Mouse (Mus musculus) stomach, embryonic 15.5 days (tissue): Measurements from ENCODE around the gene Csf2ra. TPM values are rescaled to one million over a fixed set of nuclear protein-coding genes. Genes with fewer than 3 reads are reported as not detected.
A peak's percentile ranks its signal among the peaks of the same experiment; 100 is the strongest.
"Not testable (repeated sequence)": the region's sequence is repeated elsewhere in the genome, so short reads cannot be mapped to it uniquely, and the experiment has no call there.

ENCODE experiments used
- ATAC-seq: fragments of 200-750 bp; cut with Nextera tagmentation; 2 replicates; pipeline ENCODE4 v1.8.0; 2017; ENCODE audit warnings: low read depth, moderate number of reproducible peaks, moderate TSS enrichment; ENCODE audit not compliant: insufficient read depth, low FRiP score
- H3K27ac ChIP-seq: fragments of 300-500 bp; sonication (generic); 2 replicates; pipeline ENCODE4 v1.5.1; 2015; ENCODE audit warnings: mild to moderate bottlenecking, inconsistent platforms
- H3K27me3 ChIP-seq: fragments of 300-500 bp; sonication (generic); replicated peaks from 2 replicates; pipeline ENCODE4 v1.6.1; 2015; ENCODE audit warnings: inconsistent platforms
- H3K36me3 ChIP-seq: fragments of 300-500 bp; sonication (generic); 2 replicates; pipeline ENCODE4 v1.6.1; 2015; ENCODE audit warnings: inconsistent platforms
- H3K4me1 ChIP-seq: fragments of 300-500 bp; sonication (generic); 2 replicates; pipeline ENCODE4 v1.6.1; 2015; ENCODE audit warnings: inconsistent platforms
- H3K4me2 ChIP-seq: fragments of 300-500 bp; sonication (generic); 2 replicates; pipeline ENCODE4 v1.6.1; 2015; ENCODE audit warnings: mild to moderate bottlenecking, inconsistent platforms
- H3K4me3 ChIP-seq: fragments of 300-500 bp; sonication (generic); replicated peaks from 2 replicates; pipeline ENCODE4 v1.5.1; 2015; ENCODE audit warnings: inconsistent platforms
- H3K9ac ChIP-seq: fragments of 300-500 bp; sonication (generic); 2 replicates; pipeline ENCODE4 v1.6.1; 2015; ENCODE audit warnings: inconsistent platforms
- H3K9me3 ChIP-seq: fragments of 300-500 bp; sonication (generic); 2 replicates; pipeline ENCODE4 v1.6.1; 2016; ENCODE audit warnings: inconsistent platforms
- WGBS: fragments of 180-500 bp; shearing (Covaris S2); methylation state at CpG from one replicate; pipeline ENCODE4 v1.1.7; 2015; 5-methylcytosine and 5-hydroxymethylcytosine counted together
- polyA plus RNA-seq: library from polyadenylated mRNA; unstranded; fragments of >200 nt; fragmentation: Nextera tagmentation; extraction: Ambion mirVana; gene quantifications from 2 replicates; pipeline ENCODE4 v1.2.1, GENCODE M21; 2015

Gene Csf2ra
- polyA plus RNA-seq, result 39.5 and 45.9 TPM in 2 replicates

- Histone ChIP-seq H3K4me3 (peak within 1 kb of the TSS; percentile 61), H3K27ac (peak within 1 kb of the TSS; percentile 95), H3K36me3 (no peaks in the 10 kb centered on the region), H3K9ac (no peak within 1 kb of the TSS), H3K4me2 (peak within 1 kb of the TSS; percentile 73), H3K4me1 (no peaks in the 10 kb centered on the region), H3K9me3 (no peaks in the 10 kb centered on the region), H3K27me3 (no peaks in the 10 kb centered on the region)
- 54% methylated on average over 36 of the region's 36 CpGs for WGBS
- no peak for ATAC-seq
These were observed at the start of gene Csf2ra for GRCm38 (mm10) chr19:61227941-61228701. Gene Csf2ra (minus strand): TSS chr19:61228429.

DNA sequence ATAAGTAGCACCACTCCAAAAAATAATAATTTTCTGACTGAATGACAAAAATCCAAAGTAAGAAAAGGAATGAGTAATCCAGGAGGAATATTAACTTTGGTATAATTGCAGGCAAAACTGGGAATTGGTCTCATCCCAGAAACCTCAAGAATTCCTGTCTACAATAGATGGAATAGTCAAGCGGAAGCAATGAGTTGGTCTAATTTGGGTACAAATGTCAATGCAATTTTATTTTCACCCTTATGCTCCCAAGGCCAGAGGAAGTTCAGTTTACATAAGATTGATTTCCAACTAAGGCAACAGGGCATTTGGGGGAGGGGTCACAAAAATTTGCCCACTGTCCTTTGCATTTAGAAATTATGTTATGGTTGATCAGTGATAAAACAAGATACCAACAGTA lies 47.2 kb upstream of the Csf2ra start:
- Histone ChIP-seq H3K27me3 (no peaks in the 10 kb centered on the region), H3K36me3 (no peaks in the 10 kb centered on the region), H3K4me3 (no peak overlapping the region), H3K9me3 (no peaks in the 10 kb centered on the region), H3K4me1 (no peaks in the 10 kb centered on the region), H3K4me2 (no peak overlapping the region), H3K9ac (no peak overlapping the region), H3K27ac (no peak overlapping the region)
- 76% methylated on average over 1 of the region's 1 CpGs for WGBS
- no peak for ATAC-seq

- H3K4me3 ChIP-seq, H3K27ac ChIP-seq, H3K4me1 ChIP-seq, H3K4me2 ChIP-seq, H3K9me3 ChIP-seq, H3K36me3 ChIP-seq, H3K27me3 ChIP-seq, ATAC-seq, H3K9ac ChIP-seq: not testable (repeated sequence)
- WGBS, result 26% methylated on average over 11 of the region's 11 CpGs
These were observed 40.9 kb upstream of the Csf2ra start for GRCm38 (mm10) chr19:61269141-61269540.

GRCm38 (mm10) chr19:61267141-61267540 lies 38.9 kb upstream of the Csf2ra start:
- Histone ChIP-seq H3K9ac (no peak overlapping the region), H3K4me3 (no peak overlapping the region), H3K9me3 (no peaks in the 10 kb centered on the region), H3K4me1 (no peaks in the 10 kb centered on the region), H3K27ac (no peak overlapping the region), H3K4me2 (no peak overlapping the region), H3K27me3 (no peaks in the 10 kb centered on the region), H3K36me3 (no peaks in the 10 kb centered on the region)
- WGBS, result 21% methylated on average over 7 of the region's 7 CpGs
- no peak for ATAC-seq

GRCm38 (mm10) chr19:61266651-61267050 lies 38.4 kb upstream of the Csf2ra start:
- no peaks in the 10 kb centered on the region for H3K9me3 ChIP-seq
- H3K9ac ChIP-seq, result no peak overlapping the region
- H3K4me1 ChIP-seq, result no peaks in the 10 kb centered on the region
- no peak overlapping the region for H3K4me3 ChIP-seq
- H3K27me3 ChIP-seq, result no peaks in the 10 kb centered on the region
- no peaks in the 10 kb centered on the region for H3K36me3 ChIP-seq
- ATAC-seq, result no peak
- H3K4me2 ChIP-seq, result no peak overlapping the region
- WGBS, result 3% methylated on average over 26 of the region's 26 CpGs
- H3K27ac ChIP-seq, result no peak overlapping the region

- H3K4me3 ChIP-seq, result no peak overlapping the region
- no peaks in the 10 kb centered on the region for H3K36me3 ChIP-seq
- no peak overlapping the region for H3K9ac ChIP-seq
- no peaks in the 10 kb centered on the region for H3K4me1 ChIP-seq
- no peak overlapping the region for H3K27ac ChIP-seq
- WGBS, result 5% methylated on average over 12 of the region's 12 CpGs
- no peak for ATAC-seq
- H3K4me2 ChIP-seq, result no peak overlapping the region
- no peaks in the 10 kb centered on the region for H3K9me3 ChIP-seq
- no peaks in the 10 kb centered on the region for H3K27me3 ChIP-seq
These were observed 38.0 kb upstream of the Csf2ra start for GRCm38 (mm10) chr19:61266246-61266615.

DNA sequence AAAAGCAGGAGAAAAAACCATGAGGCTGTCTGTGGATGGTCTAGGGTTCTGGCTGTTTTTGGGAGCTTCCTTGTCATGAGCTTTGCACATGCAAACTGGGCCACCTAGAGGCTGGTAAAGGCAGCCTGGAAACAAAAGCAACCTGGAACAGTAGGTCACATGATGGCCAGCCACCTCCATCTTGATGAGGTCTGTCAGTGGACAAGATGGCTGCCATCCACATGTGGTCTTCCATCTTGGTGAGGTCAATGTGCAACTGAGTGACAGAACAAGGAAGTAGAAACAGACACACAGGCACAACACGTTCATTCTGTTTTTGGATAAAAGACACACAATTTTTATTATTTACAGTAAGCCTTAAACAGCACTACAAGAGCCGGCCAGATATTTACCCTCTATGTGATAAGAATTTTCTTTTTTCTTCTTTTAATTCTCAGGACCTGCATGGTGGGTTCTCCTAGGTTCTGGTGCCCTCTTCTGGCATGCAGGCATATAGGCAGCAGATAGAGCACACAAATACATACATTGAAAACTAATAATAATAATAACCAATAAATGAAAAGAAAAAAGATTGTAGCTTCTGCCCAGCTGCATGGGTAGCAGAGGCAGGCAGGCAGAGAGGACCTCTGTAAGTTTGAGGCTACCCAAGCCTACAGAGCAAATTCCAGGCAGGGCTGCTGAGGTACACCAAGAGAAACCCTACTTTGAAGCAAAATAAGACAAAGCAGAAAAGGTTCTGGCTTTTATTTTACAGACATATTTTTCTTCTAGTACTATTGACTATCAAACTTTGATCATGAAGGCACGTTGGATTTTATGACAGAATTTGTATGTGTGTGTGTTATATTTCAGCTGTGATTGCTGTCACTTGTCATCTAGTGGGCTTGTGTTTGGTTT lies 37.4 kb upstream of the Csf2ra start:
- ATAC-seq, result peak; percentile 19; the same call in 1 of the 2 replicates
- Histone ChIP-seq H3K4me2 (peak overlapping the region; percentile 21; the same call in 1 of the 2 replicates), H3K36me3 (no peaks in the 10 kb centered on the region), H3K4me3 (no peak overlapping the region), H3K9ac (no peak overlapping the region), H3K27ac (no peak overlapping the region), H3K4me1 (no peaks in the 10 kb centered on the region), H3K9me3 (no peaks in the 10 kb centered on the region), H3K27me3 (no peaks in the 10 kb centered on the region)
- WGBS, result 17% methylated on average over 3 of the region's 3 CpGs

- Histone ChIP-seq H3K9ac (no peak overlapping the region), H3K27me3 (no peaks in the 10 kb centered on the region), H3K4me3 (no peak overlapping the region), H3K9me3 (no peaks in the 10 kb centered on the region), H3K4me2 (no peak overlapping the region), H3K36me3 (no peaks in the 10 kb centered on the region), H3K27ac (no peak overlapping the region), H3K4me1 (no peaks in the 10 kb centered on the region)
- ATAC-seq, result no peak
These were observed 36.7 kb upstream of the Csf2ra start for GRCm38 (mm10) chr19:61264933-61265332.

DNA sequence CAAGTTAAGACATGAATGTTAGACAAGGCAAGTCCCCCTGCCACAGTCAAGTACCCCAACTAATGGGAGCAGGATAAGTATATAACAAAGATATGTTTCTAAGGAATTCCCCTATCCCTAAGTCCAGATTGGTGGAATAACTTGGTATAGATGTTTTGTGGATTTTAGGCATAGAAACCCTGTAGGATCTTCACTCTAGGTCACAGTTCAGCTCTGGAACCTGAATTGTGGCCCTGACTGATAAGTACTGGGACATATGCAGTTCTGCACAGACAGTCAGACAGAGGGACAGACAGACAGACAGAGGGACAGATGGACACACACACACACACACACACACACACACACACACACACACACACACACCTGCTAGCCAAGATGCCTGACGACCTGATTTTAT lies 36.0 kb upstream of the Csf2ra start:
- Histone ChIP-seq H3K36me3 (no peaks in the 10 kb centered on the region), H3K4me1 (no peaks in the 10 kb centered on the region), H3K27ac (no peak overlapping the region), H3K9me3 (no peaks in the 10 kb centered on the region), H3K4me3 (no peak overlapping the region), H3K9ac (no peak overlapping the region), H3K27me3 (no peaks in the 10 kb centered on the region), H3K4me2 (no peak overlapping the region)
- WGBS, result 78% methylated on average over 1 of the region's 1 CpGs
- no peak for ATAC-seq

- Histone ChIP-seq H3K27ac (no peak overlapping the region), H3K9me3 (no peaks in the 10 kb centered on the region), H3K27me3 (no peaks in the 10 kb centered on the region), H3K4me3 (no peak overlapping the region), H3K4me2 (no peak overlapping the region), H3K9ac (no peak overlapping the region), H3K4me1 (no peaks in the 10 kb centered on the region), H3K36me3 (no peaks in the 10 kb centered on the region)
- WGBS, result 81% methylated on average over 1 of the region's 1 CpGs
- ATAC-seq, result no peak
These were observed 33.0 kb upstream of the Csf2ra start for GRCm38 (mm10) chr19:61261241-61261640.

- 89% methylated on average over 18 of the region's 18 CpGs for WGBS
- ATAC-seq, result no peak
- no peaks in the 10 kb centered on the region for H3K9me3 ChIP-seq
- H3K4me2 ChIP-seq, result no peak overlapping the region
- no peaks in the 10 kb centered on the region for H3K27me3 ChIP-seq
- H3K9ac ChIP-seq, result no peak overlapping the region
- no peaks in the 10 kb centered on the region for H3K4me1 ChIP-seq
- H3K4me3 ChIP-seq, result no peak overlapping the region
- no peak overlapping the region for H3K27ac ChIP-seq
- H3K36me3 ChIP-seq, result no peaks in the 10 kb centered on the region
These were observed 29.5 kb upstream of the Csf2ra start for GRCm38 (mm10) chr19:61257733-61258132.

GRCm38 (mm10) chr19:61256166-61256887 lies 28.1 kb upstream of the Csf2ra start:
- WGBS, result 79% methylated on average over 7 of the region's 7 CpGs
- Histone ChIP-seq H3K4me2 (no peak overlapping the region), H3K4me1 (no peaks in the 10 kb centered on the region), H3K9me3 (no peaks in the 10 kb centered on the region), H3K9ac (no peak overlapping the region), H3K27me3 (no peaks in the 10 kb centered on the region), H3K36me3 (no peaks in the 10 kb centered on the region), H3K4me3 (no peak overlapping the region), H3K27ac (no peak overlapping the region)
- ATAC-seq, result no peak
